Mouse (Mus musculus) heart, postnatal 0 days (tissue): ENCODE data around the gene Bola3. TPM values are rescaled to one million over a fixed set of nuclear protein-coding genes. Genes with fewer than 3 reads are reported as not detected.
"Not testable (repeated sequence)": the region's sequence is repeated elsewhere in the genome, so short reads cannot be mapped to it uniquely, and the experiment has no call there.

Experiments used
- ATAC-seq: fragments of 200-750 bp; cut with Nextera tagmentation; 2 replicates; pipeline ENCODE4 v1.8.0; 2017; ENCODE audit warnings: low read depth, moderate number of reproducible peaks, moderate library complexity; ENCODE audit not compliant: insufficient read depth
- DNase-seq: peaks from one replicate; pipeline ENCODE4 v3.0.0-alpha.2; 2016; ENCODE audit warnings: low spot score
- H3K27ac ChIP-seq: fragments of 300-500 bp; sonication (generic); 2 replicates; pipeline ENCODE4 v1.5.1; 2014; ENCODE audit warnings: low read depth, mild to moderate bottlenecking
- H3K27me3 ChIP-seq: fragments of 300-500 bp; sonication (generic); 2 replicates; pipeline ENCODE4 v1.6.1; 2014; ENCODE audit warnings: low read length, mixed read lengths; ENCODE audit not compliant: control insufficient read depth, insufficient read depth
- H3K36me3 ChIP-seq: fragments of 300-500 bp; sonication (generic); replicated peaks from 2 replicates; pipeline ENCODE4 v1.6.1; 2014; ENCODE audit warnings: low read length, mixed read lengths; ENCODE audit not compliant: control insufficient read depth, insufficient read depth
- H3K4me1 ChIP-seq: fragments of 300-500 bp; sonication (generic); 2 replicates; pipeline ENCODE4 v1.6.1; 2014; ENCODE audit warnings: antibody characterized with exemption; ENCODE audit not compliant: control insufficient read depth, insufficient read depth
- H3K4me2 ChIP-seq: fragments of 300-500 bp; sonication (generic); 2 replicates; pipeline ENCODE4 v1.6.1; 2014; ENCODE audit warnings: low read depth, mild to moderate bottlenecking, low read length, moderate library complexity
- H3K4me3 ChIP-seq: fragments of 300-500 bp; sonication (generic); 2 replicates; pipeline ENCODE4 v1.5.1; 2014; ENCODE audit warnings: low read depth, low read length
- H3K9ac ChIP-seq: fragments of 300-500 bp; sonication (generic); replicated peaks from 2 replicates; pipeline ENCODE4 v1.6.1; 2014; ENCODE audit warnings: low read depth, low read length, mixed read lengths
- H3K9me3 ChIP-seq: fragments of 300-500 bp; sonication (generic); replicated peaks from 2 replicates; pipeline ENCODE4 v1.6.1; 2016; ENCODE audit warnings: low read length; ENCODE audit not compliant: control insufficient read depth
- CTCF ChIP-seq: IDR thresholded peaks from 2 replicates; pipeline ENCODE4 v1.5.1; 2016; ENCODE audit warnings: antibody characterized with exemption, control low read depth, low read depth
- EP300 ChIP-seq: IDR thresholded peaks from 2 replicates; pipeline ENCODE4 v1.6.1; 2016; ENCODE audit warnings: antibody characterized with exemption, low read depth
- WGBS: fragments of 180-500 bp; shearing (Covaris S2); extraction: QIAGEN DNeasy Blood & Tissue Kit; methylation state at CpG from one replicate; pipeline ENCODE4 v1.1.7; 2014; 5-methylcytosine and 5-hydroxymethylcytosine counted together
- polyA plus RNA-seq: library from polyadenylated mRNA; unstranded; fragments of >200 nt; fragmentation: Nextera tagmentation; extraction: Ambion mirVana; gene quantifications from 2 replicates; pipeline ENCODE4 v1.2.1, GENCODE M21; 2015
- total RNA-seq: library from RNA; depleted of rRNA; stranded (reverse); fragments of >200 nt; gene quantifications from 2 replicates; pipeline ENCODE4 v1.2.3, GENCODE M21; 2014; ENCODE audit warnings: low replicate concordance

The Bola3 gene
- total and polyA plus RNA-seq, 2 experiments from 2014 or later = 32.0 to 492 TPM

DNA sequence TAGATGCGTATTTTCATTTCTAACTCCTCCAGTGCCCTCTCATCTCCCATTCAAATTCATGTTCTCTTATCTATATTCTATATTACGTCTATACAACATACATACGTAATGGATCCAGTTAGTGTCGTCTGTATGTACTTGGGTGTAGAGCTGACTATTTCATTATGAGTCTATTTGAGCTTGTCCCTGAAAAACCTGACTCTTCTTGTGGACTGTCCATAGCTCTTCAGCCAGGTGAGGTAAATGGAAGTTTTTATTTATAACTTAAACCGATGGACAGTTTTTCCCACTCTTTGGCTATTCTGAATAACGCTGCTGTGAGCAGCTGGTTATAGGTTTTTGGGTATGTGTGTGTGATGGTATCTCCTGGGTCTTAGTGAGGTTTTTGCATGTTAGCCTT lies 22.2 kb upstream of the Bola3 start:
- Histone ChIP-seq H3K4me1 (peaks cover 10% of the 10 kb centered on the region; the same call in 1 of the 2 replicates), H3K9me3 (no peaks in the 10 kb centered on the region), H3K27ac (no peak overlapping the region), H3K4me2 (peak overlapping the region; percentile 66), H3K27me3 (no peaks in the 10 kb centered on the region), H3K36me3 (peaks cover 21% of the 10 kb centered on the region), H3K9ac (peak overlapping the region; percentile 85), H3K4me3 (peak overlapping the region; percentile 88)
- ATAC-seq = no peak
- no peak for TF ChIP-seq CTCF
- TF ChIP-seq EP300 = no peak
- WGBS = 43% methylated on average over 6 of the region's 6 CpGs
- no peak for DNase-seq

DNA sequence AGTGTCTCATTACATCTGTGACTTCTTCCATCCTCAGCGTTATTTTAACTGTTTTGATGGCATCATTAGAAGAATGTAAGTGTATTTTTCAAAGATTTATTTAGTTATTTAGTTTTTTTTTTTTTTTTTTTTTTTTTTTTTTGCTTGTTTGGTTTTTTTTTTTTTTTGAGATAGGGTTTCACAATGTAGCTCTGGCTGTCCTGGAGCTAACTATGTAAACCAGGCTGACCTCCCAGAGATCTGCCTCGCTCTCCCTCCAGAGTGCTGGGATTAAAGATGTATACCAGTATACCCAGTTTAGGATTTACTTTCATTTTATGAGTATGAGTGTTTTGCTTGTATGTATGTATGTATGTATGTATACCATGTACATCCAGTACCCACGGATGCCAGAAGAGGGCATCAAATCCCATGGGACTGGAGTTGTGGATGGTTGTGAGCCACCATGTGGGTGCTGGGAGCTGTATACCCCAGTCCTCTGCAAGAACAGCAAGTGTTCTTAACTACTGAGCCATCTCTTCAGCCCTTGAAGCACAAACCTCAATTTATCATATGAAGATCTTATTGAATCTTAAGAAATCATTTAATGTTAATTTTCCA lies 21.3 kb upstream of the Bola3 start:
- Histone ChIP-seq H3K4me1 (peaks cover 10% of the 10 kb centered on the region; the same call in 1 of the 2 replicates), H3K27ac (no peak overlapping the region), H3K4me2 (no peak overlapping the region), H3K36me3 (peaks cover 28% of the 10 kb centered on the region), H3K27me3 (no peaks in the 10 kb centered on the region), H3K9ac (no peak overlapping the region), H3K4me3 (no peak overlapping the region), H3K9me3 (no peaks in the 10 kb centered on the region)
- TF ChIP-seq CTCF = no peak
- TF ChIP-seq EP300 = no peak
- DNase-seq = no peak
- ATAC-seq = no peak
- WGBS = 82% methylated on average over 3 of the region's 3 CpGs

DNA sequence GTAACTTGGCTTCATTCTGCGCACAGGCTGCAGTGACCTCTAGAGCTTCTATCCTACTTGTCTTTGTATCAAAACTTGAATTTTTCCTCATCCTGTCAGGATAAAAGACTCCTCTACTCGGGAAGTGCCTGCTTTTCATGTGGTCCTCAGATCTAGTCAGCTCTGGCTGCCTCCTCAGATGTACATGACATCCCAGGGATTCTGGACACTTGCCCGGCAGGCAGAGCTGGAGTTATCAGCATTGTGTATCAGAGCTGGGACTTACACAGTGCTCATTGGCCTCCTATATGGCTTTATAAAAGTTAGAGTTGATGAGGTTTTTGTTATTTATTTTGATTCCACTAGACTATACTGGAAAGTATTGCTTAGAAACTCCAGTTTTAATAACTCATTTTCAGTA lies 7.6 kb upstream of the Bola3 start:
- Histone ChIP-seq H3K36me3 (peaks cover 58% of the 10 kb centered on the region), H3K27me3 (no peaks in the 10 kb centered on the region), H3K9ac (no peak overlapping the region), H3K4me1 (no peaks in the 10 kb centered on the region), H3K4me2 (no peak overlapping the region), H3K27ac (no peak overlapping the region), H3K4me3 (no peak overlapping the region), H3K9me3 (no peaks in the 10 kb centered on the region)
- 47% methylated on average over 3 of the region's 3 CpGs for WGBS
- DNase-seq (no peak), ATAC-seq (no peak)
- TF ChIP-seq EP300 (no peak), CTCF (no peak)

DNA sequence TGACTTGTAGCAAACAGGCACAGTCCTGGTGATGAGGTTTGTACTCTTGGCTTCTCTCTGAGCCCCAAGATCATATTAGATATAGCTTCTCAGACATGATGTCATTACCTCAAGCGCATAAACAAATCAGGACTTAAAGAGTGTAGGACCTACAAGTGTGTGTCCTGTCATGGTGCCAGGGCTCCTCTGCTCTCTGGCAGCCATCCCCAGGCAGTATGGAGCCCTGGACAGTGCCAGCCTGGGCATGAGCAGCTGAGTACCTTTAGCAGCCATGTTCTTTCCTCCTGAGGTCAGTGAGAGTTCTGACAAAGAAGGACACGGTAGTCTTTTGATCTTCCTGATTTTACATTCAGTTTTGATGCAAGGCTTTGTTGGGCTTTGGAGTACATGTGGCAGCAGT lies 6.0 kb upstream of the Bola3 start:
- no peak for ATAC-seq
- Histone ChIP-seq H3K4me2 (no peak overlapping the region), H3K9me3 (no peaks in the 10 kb centered on the region), H3K27ac (no peak overlapping the region), H3K36me3 (peaks cover 48% of the 10 kb centered on the region), H3K9ac (no peak overlapping the region), H3K4me3 (no peak overlapping the region), H3K27me3 (no peaks in the 10 kb centered on the region), H3K4me1 (no peaks in the 10 kb centered on the region)
- no peak for DNase-seq
- 82% methylated on average over 2 of the region's 2 CpGs for WGBS
- TF ChIP-seq CTCF = no peak
- TF ChIP-seq EP300 = no peak

DNA sequence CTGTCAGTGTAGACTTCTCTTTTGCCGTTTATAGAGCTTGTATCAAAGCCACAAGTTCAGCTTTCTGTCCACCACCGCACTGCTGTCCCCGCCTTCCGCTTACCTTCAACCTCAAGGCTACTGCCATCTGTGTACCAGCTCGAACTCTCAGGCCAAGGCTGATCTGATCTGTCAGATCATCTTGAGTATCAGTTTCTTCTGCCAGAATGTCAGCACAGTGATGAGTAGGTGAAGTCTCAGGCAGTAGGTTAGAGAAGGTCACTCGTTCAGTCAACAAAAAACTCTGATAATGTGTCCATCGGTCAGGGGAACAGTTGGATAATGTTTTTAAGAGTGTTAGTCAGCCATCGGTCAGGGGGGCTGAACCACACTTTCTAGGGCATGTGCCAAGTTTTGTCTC lies 3.7 kb upstream of the Bola3 start:
- not testable (repeated sequence) for H3K27ac ChIP-seq, H3K4me3 ChIP-seq, H3K27me3 ChIP-seq, DNase-seq, H3K9ac ChIP-seq, H3K4me1 ChIP-seq, H3K9me3 ChIP-seq, ATAC-seq, H3K4me2 ChIP-seq
- 74% methylated on average over 8 of the region's 8 CpGs for WGBS
- H3K36me3 ChIP-seq = peaks cover 28% of the 10 kb centered on the region

DNA sequence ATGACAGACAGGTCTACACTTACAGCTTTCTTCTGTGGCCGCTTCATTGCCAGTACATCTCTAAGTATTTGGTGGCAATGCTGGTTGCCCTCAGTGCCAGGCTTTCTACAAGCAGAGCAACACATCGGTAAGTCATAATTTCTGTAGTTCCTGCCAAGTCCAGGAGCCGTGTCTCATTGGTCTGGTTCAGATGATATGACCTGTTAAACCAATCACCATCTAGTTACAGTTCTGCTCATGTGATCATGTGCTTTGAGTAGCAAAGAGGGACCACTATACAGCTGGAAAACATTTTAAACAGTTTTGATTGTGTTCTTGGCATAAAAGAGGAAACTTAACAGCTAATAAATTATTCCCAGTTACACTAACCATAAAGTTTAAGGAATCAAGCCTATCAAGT lies 1.0 kb upstream of the Bola3 start:
- Histone ChIP-seq H3K4me1 (no peaks in the 10 kb centered on the region; the same call in 1 of the 2 replicates), H3K27me3 (no peaks in the 10 kb centered on the region), H3K4me3 (no peak overlapping the region), H3K36me3 (peaks cover 17% of the 10 kb centered on the region), H3K27ac (no peak overlapping the region), H3K9ac (no peak overlapping the region), H3K4me2 (no peak overlapping the region), H3K9me3 (no peaks in the 10 kb centered on the region)
- TF ChIP-seq CTCF (no peak), EP300 (no peak)
- DNase-seq (no peak), ATAC-seq (no peak)
- WGBS = 83% methylated on average over 3 of the region's 3 CpGs
